Mouse (Mus musculus): Measurements from ENCODE around the gene Rnf168. TPM values are rescaled to one million over a fixed set of nuclear protein-coding genes. Genes with fewer than 3 reads are reported as not detected.
"Not testable (repeated sequence)": the region's sequence is repeated elsewhere in the genome, so short reads cannot be mapped to it uniquely, and the experiment has no call there.

Rnf168 gene
- 5.0 and 10.0 TPM in 2 replicates for total RNA-seq (2015; ENCODE audit: low replicate concordance)
- total RNA-seq (2017; ENCODE audit: low replicate concordance), result 27.6 and 29.0 TPM in 2 replicates

DNA sequence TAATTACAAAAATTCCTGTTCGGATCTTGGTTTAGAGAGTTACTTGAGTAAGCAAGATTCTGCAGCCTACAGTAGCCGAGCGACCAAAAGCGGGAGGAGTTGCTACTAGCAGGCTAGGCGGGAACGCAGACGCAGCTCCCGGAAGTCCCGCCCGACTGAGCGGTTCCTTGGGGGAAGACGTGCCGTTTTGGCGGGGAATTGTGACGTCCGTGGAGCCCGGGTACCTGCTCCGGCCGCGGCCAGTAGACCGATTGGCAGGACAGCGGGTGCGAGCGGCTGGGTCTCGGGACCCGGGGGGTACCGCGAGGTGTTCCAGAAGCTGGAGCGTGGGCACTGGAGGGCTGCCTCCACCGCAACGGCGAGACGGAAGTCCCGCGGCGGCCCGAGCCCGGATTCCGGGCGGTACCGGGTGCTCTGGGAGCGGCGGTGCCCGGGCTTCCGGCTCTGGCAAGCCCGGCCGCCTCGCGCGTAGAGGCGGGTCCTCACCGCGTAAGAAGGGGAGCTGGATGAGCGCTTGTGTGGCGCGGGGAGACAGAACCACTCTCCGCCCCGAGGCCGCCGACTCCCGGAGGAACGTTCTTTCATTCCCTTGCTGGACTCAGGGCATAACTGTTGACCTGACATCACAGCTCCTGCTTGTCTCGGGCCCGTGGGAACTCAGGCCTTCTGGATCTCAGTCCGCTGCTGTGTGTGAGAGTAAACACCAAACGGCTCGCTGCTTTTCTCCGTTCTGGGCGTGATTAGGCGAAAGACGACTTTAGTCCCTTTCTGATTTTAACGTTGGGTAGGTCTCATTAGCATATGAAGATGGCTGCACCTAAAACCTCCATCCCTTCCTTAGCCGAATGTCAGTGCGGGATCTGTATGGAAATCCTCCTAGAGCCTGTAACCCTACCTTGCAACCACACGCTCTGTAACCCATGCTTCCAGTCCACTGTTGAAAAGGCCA is at the start of gene Rnf168:
Gene Rnf168 (plus strand): TSS at position 152 of the 949 bp plus-strand sequence.
- peak; percentile 86 for ATAC-seq (replicated peaks; ENCODE audit: low FRiP score, poor library complexity, severe bottlenecking)

DNA sequence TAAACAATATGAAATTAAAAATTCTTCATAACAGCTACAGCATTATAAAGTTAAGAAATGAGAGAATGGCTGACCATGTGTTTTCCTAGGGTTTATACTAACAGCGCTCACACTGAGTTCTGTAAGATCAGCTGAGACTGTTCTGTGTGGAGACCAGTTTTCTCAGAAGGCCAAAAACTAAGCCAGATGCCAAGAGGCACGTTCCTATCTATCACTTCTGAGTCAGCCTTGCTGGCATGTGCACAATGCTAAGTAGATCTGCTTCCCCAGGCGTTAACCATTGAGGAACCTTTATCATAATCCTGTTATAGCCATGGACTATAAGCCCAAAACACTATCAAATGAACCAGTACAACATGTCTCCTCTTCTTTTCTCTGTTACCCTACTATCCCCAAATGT is 45.2 kb upstream of the Rnf168 start:
- not testable (repeated sequence) for ATAC-seq (replicated peaks; ENCODE audit: low FRiP score, poor library complexity, severe bottlenecking)

DNA sequence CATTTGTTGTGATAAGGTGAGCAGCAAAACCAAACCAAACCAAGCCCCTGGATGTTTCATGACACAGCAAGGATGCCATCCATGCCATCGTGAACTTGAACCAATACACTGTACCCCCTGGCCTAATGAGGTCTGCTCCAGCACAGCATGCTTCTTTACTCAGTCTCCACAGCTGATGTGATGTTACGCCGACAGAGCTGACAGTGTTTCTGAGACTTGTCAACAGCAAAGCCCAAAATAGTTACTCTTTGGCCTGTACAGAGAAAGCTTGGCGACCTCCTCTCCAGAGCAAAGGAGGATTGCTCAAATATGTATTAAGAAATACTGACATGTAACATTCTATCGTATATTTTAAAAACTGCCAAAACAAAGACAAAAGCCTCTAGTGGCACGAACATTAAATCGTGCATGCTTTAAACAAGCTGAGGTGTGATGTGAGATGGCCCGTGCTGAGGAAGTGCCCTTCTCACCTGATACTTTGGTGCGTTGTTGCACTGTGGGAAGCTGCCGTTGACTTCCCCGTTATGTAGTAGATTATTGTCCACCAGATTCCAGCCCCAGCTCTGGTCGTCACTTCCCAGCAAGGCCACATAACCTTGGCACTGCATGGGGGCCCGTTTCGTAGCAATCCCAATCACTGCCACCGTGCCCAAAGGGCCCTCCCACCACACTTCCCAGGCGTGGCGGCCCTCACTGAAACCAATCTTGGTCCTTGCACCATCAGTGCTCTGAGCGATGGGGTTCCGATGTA is 39.2 kb upstream of the Rnf168 start:
- ATAC-seq (replicated peaks; ENCODE audit: low FRiP score, poor library complexity, severe bottlenecking), result no peak

DNA sequence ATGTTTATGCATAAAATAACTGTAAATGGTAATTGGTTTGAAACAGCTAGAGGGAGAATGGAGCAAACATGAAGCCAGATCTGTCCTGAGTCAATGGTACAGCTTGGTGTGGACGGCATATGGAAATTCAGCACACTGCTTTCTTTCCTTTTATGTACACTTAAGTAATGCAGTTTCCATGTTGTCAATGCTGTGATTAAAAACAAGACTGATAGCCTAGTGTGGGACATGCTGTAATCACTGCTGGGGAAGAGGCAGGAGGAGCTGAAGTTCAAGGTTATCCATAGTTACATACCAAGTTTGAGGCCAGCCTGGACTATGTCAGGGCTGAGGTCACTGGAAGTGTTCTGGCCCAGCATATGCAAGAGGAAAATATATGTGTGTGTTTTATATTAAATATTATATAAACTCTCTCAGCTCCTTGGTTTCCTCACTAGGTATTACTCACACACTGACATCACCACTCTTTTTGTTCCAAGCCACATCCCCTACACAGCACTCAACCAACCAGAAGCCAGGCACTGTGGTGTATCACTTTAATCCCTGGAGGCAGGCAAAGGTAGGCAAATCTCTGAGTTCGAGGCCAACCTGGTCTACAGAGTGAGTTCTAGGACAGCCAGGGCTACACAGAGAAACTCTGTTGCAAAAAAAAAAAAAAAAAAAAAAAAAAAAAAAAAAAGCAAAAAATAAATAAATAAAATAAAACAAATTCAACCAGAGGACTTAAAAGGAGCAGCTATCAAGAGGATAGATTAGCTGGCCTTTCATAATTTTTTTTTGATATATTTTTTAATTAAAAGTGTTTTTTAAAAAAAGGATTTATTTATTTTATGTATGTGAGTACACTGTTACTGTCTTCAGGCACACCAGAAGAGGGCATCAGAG is 37.6 kb upstream of the Rnf168 start:
- no peak for ATAC-seq (replicated peaks; ENCODE audit: low FRiP score, poor library complexity, severe bottlenecking)

DNA sequence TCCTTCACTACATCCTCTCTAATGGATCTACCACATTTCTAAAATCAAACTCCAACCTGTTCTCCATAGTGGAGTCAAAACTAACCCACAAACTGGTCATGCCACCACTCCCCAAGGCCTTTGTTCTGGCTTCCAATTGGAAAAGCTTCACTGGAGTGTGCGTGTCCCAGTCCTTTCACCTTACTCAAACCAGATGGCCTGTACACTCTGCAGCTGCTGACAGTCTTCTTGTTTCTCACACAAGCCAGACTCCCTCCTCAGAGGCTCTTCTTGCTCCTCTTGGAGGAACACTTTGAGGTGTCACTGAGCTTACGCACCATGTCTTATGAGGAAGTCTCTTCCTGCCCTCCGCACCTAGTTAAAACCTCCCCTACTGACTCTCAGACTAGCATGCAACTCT is 33.4 kb upstream of the Rnf168 start:
- ATAC-seq (replicated peaks; ENCODE audit: low FRiP score, poor library complexity, severe bottlenecking), result no peak

DNA sequence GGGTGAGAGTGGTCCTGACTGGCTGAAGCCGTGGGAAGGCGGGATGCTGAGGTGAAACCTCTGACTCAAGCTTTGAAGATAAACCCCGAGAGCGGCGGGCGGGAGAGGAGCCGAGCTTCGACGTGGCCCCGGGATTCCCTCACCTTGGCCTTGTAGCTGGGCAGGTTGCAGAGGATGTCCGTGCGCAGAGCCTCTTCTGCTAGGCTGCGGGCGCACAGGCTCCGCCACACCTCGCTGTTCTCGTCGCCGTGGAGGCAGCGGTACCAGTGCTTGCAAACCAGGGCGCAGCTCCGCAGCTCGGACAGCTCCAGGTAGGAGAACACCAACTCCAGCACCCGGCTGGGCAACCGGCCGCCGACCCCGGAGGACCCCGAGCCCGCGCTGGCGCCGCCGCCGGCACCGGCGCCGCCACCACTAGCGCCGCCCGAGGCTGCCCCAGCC is 30.9 kb upstream of the Rnf168 start:
- ATAC-seq (replicated peaks; ENCODE audit: low FRiP score, poor library complexity, severe bottlenecking), result peak; percentile 58

DNA sequence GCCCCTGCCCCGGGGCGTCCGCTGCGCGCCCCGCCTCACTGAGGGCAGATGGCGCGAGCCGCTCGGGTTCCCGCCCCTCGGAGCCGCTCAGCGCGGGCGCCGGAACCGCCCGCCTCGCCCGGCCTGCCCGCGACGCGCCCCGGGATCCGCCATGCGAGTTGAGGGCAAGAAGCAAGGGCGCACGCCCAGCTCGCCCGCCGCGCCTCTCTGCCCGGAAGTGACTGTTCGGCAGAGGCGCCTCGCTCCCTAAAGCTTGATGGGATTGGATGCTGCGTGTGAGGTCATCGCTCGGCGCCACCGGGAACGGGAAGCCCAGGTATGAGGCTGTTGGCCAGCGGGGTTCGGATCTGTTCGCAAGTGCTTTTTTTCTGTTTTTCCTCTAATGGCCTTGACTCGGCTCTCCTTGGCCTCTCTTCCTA is 30.3 kb upstream of the Rnf168 start, which contains the start of the genes Fbxo45 and Wdr53:
Gene Fbxo45 (minus strand): TSS at position 207 of the 419 bp plus-strand sequence.
Gene Wdr53 (plus strand): TSS at position 276 of the 419 bp plus-strand sequence.
- peak; percentile 97 for ATAC-seq (replicated peaks; ENCODE audit: low FRiP score, poor library complexity, severe bottlenecking)

DNA sequence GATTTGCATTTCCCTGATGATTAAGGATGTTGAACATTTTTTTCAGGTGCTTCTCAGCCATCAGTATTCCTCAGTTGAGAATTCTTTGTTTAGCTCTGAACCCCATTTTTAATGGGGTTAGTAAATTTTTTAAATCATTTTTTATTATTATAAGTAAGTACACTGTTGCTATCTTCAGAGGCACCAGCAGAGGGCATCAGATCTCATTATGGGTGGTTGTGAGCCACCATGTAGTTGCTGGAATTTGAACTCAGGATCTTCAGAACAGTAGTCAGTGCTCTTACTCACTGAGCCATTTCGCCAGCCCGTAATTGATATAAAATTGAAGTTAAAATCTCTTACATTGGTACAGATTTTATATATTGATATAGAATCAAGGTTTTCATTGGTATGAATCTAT is 13.0 kb upstream of the Rnf168 start:
- not testable (repeated sequence) for ATAC-seq (replicated peaks; ENCODE audit: low FRiP score, poor library complexity, severe bottlenecking)

DNA sequence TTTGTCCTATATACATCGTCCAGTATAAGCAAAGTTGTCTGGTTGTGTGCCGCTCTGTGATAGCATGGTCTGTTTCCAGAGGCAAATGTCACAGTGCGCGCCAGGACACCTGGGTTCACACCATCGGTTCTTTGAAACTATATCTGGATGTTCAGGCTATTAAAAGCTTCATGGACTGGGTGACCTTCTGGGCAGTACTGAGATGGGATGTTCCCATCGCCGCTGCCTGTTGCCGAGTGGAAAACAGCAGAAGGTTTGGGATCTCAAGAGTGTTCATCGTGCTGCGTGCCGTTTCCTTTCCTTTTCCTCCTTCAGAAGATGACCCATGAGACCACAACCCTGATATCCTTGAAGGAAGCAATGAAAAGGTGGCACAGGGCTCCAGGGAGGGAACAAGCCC is 6.0 kb upstream of the Rnf168 start, which contains the start of gene Smco1:
Gene Smco1 (plus strand): TSS at position 178 of the 400 bp plus-strand sequence.
- ATAC-seq (replicated peaks; ENCODE audit: low FRiP score, poor library complexity, severe bottlenecking), result no peak

DNA sequence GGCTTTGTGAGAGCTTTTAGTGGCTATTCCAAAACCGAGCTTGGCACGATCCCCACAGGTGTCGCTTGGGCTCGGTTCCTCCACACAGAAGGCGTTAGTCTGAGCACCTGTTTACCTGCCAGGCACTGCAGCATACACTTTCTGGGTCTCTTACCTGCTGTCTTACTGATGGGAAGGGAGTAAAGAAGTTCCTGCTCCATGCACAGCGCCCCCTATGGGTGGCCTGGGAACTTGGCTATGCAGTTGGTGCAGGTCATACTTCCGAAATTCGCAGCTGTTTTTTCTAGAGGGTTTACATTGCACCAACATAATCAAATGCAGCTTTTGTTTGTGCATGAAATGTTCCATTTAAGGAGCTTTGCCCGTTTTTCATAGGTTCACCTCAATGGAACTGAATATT is 3.9 kb upstream of the Rnf168 start:
- no peak for ATAC-seq (replicated peaks; ENCODE audit: low FRiP score, poor library complexity, severe bottlenecking)

DNA sequence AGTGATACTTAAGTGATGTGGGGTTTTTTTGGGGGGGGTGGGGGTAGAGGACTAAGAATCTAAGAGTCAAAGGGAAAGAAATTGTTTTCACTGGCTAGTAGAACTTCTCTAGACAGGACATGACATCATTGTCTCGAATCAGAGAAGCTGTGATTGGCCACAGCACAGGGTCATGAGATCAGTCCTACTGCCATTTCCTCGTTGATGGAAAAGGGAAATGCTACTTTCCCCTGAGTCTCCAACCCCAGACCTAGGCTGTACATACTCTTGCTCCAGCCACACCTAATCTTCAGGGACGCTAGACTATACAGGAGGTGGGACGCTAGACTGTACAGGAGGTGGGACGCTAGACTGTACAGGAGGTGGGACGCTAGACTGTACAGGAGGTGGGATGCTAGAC is 2.2 kb upstream of the Rnf168 start:
- no peak for ATAC-seq (replicated peaks; ENCODE audit: low FRiP score, poor library complexity, severe bottlenecking)

DNA sequence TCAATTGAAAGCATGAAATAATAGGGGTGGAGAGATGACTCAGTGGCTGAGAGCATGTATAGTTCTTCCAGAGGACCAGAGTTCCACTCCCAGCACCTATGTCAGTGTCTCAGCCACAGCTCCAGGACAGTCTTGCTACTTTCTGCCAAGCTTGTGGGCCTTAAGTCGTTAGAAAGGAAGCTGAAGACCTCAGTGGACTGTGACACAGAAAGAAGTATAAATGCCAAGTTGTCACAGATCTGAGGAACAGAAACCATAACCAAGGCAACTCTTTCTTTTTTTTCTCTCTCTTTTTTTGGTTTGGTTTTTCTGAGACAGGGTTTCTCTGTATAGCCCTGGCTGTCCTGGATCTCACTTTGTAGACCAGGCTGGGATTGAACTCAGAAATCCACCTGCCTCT is 1.4 kb upstream of the Rnf168 start:
- no peak for ATAC-seq (replicated peaks; ENCODE audit: low FRiP score, poor library complexity, severe bottlenecking)

DNA sequence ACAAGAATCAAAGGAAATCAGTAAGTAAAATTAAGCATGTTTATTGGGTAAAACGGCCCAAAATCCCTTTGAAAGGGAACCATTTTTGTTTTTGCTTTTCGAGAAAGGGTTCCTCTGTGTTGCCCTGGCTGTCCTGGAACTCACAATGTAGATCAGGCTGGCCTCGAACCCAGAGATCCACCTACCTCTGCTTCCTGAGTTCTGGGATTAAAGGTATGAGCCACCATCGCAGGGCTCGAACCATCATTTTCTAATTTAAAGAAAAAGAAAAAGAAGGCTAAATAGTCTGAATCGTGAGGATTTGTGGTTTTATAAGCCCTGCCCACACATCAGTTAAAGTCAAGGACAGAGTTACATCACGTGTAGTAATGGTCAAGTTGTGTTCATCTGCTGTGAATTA is 1.1 kb downstream of the Rnf168 start:
- no peak for ATAC-seq (replicated peaks; ENCODE audit: low FRiP score, poor library complexity, severe bottlenecking)

DNA sequence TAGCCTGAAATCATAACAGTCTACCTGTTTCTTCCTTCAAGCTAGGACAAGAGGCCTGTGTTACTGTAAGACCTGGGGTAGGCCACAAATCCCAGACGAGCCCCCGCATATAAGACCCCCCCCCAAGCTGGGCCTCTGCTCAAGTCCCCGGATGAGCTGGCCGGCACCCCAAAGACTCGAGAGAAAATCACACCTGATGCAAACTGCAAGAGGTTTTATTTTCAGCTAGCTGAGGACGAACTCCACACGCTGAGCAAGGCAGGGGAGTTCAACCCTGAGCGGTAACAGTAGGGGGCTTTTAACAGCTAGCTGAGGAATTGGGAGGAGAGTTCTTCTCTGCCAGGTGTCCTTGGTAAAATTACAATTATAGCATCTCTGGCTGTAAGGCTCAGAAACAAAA is 3.0 kb downstream of the Rnf168 start:
- no peak for ATAC-seq (replicated peaks; ENCODE audit: low FRiP score, poor library complexity, severe bottlenecking)

DNA sequence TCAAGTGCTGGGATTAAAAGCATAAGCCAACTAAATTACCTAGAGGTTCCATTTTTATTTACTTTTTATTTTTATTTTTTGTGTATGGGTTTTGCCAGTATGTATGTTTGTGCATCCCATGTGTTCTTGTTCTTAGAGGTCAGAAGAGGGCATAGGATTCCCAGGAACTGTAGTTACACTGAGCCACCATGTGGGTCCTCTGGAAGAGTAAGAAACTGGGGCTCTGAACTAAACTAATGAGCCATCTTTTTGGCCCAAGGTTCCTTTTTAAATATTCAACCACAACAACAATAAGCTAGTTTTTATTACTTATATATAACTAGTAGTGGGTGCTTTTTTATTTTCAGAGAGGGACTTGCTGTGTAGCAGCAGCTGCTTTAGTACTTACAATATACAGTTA is 5.3 kb downstream of the Rnf168 start:
- ATAC-seq (replicated peaks; ENCODE audit: low FRiP score, poor library complexity, severe bottlenecking), result no peak

DNA sequence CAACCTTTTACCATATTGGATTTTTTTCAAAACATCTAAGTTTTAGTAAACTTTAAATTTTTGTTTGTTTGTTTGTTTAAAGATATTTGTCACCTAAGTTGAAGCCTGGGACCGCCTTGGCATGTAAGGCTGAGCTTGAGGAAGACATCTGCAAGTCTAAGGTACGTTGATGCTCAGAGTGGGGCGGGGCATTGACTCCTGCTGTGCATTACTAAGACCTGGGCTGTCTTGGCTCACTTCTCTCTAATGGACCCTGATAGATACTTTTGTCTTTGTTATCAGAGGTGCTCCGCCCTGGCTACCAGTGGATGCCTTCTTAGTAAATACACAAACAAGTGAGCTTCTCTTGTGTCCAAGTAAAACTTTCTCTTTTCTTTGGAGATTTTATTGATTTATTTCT is 14.6 kb downstream of the Rnf168 start:
- no peak for ATAC-seq (replicated peaks; ENCODE audit: low FRiP score, poor library complexity, severe bottlenecking)

DNA sequence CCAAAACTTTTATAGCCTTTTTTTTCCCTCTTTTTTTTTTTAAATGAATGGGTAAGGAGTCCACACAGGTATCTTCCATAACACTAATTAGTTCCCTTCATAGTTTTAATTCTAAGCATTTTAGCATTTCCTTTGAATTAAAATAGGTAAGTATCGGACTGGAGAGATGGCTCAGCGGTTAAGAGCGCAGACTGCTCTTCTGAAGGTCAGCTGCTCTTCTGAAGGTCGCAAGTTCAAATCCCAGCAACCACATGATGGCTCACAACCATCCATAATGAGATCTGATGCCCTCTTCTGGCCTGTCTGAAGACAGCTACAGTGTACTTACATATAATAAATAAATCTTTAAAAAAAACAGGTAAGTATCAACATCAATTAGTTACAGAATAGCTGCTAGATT is 22.4 kb downstream of the Rnf168 start:
- ATAC-seq (replicated peaks; ENCODE audit: low FRiP score, poor library complexity, severe bottlenecking), result not testable (repeated sequence)

DNA sequence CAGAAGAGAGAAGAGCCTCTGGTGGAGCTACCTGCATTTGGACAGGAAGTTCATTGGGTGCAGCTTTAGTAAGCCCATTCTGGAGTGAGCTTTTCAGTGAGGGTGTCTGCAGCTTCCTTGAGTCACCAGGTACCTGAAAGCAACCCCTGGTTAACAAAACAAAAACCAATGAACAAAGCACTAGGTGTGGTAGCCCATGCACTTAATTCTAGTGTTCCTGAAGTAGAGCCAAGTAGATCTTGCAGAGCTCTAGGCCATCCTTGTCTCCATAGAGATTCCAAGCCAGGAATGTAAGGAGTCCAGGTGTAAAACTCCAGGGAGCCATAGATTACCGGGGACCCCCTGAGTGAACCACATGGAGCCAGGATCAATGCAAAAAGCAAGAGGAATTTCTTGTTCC is 25.8 kb downstream of the Rnf168 start:
- ATAC-seq (replicated peaks; ENCODE audit: low FRiP score, poor library complexity, severe bottlenecking), result no peak

DNA sequence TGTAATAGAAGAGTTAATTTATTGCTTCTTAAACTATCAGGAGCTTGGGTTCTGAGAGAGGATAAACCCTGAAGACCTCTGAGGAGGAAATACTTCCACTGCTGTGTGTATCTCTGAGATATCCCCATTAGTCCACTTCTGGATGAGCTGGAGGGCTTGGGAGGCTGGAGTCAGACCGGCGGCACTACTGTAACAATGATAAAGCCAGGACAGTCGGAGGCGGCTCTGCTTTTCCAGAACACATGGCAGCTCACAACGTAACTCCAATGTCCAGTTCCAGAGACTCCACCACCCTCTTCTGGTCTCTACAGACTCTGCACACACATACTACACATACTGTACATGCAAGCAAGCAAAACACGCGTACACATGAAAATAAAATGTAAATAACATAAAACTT is 26.6 kb downstream of the Rnf168 start:
- ATAC-seq (replicated peaks; ENCODE audit: low FRiP score, poor library complexity, severe bottlenecking), result no peak

DNA sequence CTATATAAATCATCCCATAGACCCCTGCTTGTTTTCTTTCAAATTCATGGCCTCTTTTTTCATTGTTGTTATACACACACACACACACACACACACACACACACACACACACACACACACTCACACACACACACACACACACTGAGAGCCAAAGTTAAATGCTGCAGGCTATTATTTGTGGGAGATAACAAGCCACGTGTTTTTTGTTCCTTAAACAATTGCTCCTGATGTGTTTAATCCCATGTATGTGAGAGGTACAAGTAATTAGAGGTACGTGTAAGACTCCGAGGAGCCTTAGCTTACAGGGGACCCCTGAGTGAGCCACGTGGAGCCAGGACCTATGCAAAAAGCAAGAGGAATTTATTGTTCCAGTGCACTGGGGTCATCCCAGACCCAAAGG is 34.7 kb downstream of the Rnf168 start:
- ATAC-seq (replicated peaks; ENCODE audit: low FRiP score, poor library complexity, severe bottlenecking), result no peak

All from erythroblast, adult 5-6 weeks (primary cell).